Mouse (Mus musculus) ES-CJ7 (cell line): Measurements from ENCODE around the gene Scrg1.
A peak's percentile ranks its signal among the peaks of the same experiment; 100 is the strongest.

ENCODE experiments used
- DNase-seq: peaks from one replicate; pipeline ENCODE4 v3.0.0; 2011; ENCODE audit warnings: low read depth, low spot score

Gene Scrg1

DNA sequence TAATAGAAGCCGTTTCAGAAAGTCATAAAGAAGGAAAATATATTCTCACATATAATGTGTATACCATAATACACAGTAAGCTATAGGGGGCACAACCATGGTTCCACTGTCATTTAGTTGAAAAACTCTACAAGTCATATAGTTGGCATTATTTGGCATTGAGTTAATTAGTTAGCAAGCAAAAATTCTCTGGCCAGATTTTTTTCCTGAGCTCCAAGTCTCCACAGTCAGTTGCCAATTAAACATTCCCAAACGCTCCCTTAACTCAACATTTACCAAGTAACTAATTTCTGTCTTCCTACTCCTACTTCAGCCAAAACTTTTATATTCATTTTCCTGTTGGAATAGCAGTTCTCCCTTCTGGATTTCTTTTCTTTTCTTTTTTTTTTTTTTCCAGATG is 2.4 kb upstream of the Scrg1 start:
- DNase-seq, result no peak

DNA sequence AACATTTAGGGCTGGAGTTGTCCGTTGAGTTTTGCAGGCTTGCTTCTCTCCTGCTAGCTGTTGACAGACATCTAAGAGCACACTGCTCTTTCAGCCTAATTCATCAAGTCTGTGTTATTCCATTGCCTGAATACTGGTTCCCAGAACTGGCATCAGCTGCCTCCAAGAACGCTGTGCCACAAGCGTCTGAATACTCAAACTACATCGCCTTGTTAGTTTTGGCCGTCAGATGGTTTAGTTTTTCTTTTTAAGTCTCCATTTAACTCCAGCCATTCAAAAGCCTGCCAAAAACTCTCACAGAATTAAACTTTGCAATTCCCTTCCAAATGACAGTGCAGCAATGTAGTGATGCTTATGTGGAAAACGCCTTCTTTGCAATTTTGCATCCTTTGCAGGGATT is 1.4 kb downstream of the Scrg1 start:
- no peak for DNase-seq

DNA sequence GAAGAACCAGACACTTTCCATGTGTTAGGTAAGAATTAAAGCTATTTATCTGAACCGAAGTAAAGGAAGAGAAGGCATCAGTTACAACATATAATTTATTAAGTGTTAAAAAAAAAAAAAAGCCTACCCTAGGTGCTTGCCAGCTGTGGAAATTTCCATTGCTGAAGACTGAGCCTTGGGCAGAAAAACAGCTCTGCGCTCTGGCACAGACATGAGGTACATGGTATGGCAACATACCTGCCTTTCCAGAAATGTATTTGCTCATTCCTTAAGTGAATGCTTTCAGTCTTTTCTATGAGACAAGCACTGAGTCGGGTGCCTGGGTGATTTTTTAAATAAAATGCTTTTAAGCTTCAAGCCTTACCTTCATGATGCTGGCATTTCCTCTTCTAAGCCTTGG is 2.2 kb downstream of the Scrg1 start:
- DNase-seq, result no peak

DNA sequence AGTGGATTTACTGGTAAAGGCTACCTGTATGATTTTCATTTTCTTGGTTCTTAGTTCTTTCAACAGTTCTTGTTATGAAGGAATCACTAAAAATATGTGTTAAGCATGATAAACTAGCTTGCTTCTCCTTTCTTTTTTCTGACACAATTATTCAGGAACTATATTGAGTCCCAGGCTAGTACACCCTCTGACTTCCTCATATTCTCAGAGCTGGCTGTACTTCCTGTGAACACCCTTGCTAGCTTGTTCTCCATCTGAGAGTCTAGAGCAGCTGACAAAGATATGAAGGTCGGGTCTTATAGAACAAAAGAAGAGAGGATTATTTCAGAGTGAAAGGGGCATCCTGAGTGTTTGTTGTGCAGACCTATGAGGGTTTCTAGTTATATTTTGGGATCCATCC is 7.1 kb downstream of the Scrg1 start:
- DNase-seq, result no peak

DNA sequence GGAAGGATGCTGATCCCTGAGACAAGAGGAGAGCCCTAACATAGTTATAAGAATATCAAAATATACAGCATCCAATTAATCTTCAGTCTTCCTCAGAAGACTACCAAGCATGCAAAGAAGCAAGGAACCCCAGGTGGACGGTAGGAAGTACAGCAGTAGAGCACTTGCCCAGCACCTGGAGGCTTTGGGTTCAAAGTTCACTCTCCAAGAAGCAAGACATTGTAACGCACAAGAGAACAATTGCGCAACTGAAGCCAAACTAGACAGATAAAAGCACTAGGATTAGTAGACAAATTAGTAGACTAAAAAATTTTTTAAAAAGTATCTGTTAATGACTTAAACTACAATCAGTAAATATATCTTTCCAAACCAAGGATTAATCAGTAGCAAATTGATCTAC is 8.0 kb downstream of the Scrg1 start:
- no peak for DNase-seq

DNA sequence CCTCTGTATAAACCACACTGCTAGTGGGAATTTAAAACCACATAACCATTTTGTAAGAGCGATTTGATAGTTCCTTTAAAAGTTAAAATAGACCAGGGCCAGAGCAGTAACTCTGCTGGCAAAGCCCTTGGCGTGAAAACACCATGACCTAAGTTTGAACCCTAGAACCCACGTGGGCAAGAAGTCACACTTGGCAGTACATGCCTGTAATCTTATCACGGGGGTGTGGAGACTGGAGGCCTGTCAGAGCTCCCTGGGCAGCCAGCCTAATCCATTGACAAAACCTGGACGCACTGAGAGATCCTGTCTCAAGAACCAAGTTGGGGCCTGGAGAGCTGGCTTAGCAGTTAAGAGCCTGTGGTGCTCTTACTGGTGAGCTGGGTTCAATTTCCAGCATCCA is 12.9 kb downstream of the Scrg1 start:
- DNase-seq, result no peak

DNA sequence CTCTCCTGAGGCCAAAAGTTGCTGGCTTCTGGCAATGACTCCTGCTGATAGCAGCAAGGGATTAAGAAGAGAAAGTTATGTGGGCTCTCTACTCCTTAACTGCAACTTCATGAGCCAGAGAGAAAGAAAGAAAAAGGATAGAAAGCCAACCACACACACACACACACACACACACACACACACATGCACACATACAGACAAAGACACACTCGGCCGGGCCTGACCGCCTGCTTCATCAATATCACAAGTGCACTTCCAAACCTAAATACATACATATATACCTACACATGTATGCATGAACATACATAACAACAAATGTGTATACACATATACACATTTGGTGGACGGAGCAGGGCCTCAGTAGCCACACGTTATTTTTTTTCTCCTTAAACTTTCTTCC is 15.1 kb downstream of the Scrg1 start:
- no peak for DNase-seq

DNA sequence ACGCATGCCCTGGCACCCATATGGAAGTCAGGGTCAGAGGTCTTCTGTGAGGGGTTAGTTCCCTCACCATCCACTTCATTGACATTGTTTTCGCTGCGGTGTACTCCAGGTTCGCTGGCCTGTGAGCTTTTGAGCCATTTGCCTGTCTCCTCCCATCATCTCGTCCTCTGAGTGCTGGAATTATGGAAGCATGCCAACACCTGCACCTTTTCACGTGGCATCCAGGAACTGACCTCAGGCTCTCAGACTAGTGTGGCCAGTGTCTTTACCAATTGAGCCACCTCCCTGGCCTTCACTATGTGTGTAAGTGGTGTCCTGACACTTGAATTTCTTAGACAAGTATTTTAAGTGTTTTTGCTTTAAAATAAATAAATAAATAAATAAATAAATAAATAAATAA is 18.0 kb downstream of the Scrg1 start:
- no peak for DNase-seq

DNA sequence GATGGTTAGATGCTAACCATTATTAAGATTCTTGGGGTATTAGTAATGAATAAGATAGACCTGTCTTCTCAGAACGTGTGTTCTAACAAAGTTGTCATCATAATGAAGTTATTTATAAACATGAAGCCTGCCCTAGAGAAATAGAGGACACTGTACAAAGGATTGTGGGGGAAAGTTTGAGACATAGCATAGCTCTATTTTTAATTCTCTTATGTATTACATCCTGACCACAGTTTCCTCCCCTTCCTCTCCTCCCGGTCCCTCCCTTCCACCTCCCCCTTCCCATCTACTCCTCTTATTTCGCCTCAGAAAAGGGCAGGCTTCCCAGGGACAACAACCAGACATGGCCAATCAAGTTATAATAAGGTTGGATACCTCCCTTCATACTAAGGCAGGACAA is 22.7 kb downstream of the Scrg1 start:
- DNase-seq, result no peak

DNA sequence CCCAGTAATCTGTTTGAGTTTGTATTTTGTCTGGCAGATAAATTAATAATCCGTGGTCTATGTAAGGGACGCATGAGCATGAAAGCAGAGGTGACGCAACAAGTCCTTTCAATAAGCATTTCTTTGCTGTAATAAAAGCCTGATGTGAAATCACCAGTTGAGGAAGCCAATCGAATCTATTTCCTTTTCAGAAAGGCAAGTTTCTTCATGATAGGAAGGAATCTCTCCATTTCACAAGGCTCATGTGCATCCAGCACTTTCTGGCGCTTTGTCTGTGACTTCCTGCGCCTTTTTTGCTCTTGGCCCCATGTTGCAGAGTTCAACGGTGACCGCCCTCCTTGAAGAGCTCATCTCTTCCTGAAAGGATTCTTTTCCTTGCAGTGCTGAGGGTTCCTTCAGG is 24.0 kb downstream of the Scrg1 start:
- DNase-seq, result no peak

DNA sequence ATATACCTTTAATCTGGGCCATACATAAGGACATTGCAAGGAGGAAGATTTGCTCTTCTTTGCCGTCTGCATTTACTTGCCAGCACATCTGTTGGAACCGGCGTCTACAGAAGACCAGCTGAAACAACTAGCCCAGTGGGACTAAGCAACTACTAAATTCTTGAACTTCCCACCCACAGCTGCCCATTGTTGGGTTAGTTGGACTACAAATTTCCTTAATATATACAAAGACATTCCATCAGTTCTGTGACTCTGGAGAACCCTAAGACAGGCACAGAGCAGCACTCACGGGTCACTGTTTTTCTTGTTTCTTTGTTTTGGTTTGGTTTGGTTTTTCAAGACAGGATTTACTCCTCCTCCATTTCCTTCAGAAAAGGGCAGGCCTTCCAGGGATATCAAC is 24.9 kb downstream of the Scrg1 start:
- no peak for DNase-seq

DNA sequence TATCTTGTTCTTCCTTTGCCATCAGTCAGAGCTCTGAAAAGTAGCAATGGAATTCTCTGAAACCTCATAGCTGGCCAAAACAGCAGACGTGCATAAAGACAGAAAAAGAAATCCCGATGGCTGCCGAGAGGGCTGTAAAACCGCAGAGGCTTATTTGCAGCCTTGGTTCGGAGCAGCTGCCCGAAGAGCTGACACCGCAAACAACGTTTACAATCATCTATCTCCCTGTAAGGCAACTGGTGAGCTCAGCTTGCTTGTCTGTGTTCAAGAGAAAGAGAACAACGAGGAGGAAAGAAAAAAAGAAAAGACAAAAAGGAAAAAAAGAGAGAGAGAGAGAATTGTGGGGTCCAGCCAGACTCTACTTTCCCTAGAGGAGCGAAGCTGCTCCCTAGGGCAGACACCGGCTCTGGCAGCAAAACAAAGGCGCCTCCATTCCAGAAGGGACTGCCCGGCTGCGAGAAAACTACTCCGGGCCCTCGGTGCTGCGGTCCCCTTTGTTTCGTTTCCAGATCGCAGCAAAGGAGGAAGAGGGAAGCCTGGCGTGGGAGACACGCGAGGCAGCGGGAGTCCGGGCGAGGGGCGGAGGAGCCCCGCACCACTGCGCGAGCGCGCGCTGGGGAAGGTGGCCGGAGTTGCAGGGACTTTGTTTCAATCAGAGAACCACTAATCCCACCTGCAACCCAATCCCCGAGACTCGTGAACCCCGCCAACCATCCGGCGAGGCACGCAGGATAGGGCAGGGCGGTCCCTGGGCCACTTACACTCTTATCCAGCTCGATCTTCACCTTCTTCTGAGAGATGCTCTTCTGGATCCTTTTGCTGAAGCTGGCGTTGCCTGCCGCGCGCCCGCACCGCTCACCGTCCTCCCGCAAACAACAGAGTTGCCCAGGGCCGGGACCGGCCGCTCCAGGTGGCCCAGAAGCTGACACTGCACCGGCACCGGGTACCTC is 31.0 kb downstream of the Scrg1 start:
- DNase-seq, result peak; percentile 60

DNA sequence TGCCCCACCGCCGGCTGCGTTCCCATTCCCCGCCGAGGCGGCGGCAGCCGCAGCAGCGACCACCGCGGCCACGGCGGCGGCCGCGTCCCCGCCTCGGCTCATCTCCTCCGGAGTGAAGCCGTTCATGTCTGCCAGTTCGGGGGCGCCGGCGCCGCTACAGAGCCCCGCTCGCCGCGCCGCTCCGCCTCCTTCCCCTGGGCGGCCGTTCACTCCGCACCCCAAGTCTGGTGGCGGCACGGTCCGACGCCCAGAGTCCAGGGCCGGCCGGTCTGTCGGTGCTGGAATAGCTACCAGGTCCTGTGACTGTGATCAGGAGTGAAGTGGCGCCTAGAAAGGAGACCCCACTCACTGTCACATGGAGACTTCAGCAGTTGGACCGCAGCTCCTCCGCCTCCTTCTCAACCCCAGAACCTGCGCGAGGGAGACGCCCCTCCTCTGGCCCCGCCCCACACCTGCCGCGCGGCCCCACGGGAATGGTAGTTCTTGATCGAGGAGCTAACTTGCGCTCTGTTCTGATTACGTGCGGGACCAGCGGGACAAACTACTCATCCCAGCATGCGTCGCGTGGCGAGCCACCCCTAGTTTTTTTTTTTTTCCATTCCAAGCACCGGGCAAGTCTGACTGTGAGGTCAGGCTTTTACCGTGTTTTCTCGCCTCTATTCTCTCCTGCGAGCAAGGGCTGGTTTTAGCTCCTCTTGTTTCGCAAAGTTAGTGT is 31.9 kb downstream of the Scrg1 start, which contains the start of gene Sap30:
TSS of gene Sap30 (minus strand) at position 420 of the 715 bp plus-strand sequence.
- DNase-seq, result peak; percentile 100

DNA sequence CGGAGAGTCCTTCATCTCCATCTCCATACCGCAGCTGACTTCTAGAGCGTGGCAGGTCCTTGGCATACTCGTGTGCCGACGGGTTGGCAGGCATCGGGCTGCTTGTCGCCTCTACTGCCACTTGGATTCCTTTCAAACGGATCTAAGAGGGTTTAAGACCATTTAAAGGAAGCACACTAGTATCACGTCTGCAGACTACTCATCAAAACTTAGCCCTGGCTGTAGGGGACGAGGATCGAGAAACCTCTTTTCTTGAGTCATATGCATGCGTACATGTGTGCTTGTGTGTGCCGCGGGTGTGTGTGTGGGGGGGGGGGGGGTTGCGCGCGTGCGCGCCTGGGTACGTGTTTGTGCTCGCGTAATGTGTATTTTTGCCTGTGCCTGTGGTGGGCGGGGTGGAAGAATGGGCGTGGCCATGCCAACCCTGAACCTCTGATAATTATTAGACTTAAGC is 32.6 kb downstream of the Scrg1 start:
- DNase-seq, result peak; percentile 76

DNA sequence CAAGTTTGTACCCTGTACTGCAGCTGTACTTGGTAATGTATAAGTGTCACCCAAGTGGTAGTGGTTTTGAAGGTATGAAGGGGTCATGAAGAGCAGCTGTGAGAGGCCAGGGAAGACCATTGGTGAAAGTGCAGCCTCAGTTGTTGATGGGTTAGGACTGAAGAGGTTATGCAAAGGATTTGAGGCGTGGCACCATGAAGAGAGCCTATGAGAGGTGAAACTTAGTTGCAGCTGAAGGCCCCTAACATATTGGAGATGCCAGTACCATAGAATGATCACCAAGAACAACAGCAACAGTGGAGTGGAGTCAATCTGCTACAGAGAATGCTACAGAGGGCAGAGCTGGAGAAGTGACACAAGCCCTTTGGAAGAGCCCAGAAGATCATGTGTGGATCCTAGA is 33.6 kb downstream of the Scrg1 start:
- DNase-seq, result peak; percentile 73

DNA sequence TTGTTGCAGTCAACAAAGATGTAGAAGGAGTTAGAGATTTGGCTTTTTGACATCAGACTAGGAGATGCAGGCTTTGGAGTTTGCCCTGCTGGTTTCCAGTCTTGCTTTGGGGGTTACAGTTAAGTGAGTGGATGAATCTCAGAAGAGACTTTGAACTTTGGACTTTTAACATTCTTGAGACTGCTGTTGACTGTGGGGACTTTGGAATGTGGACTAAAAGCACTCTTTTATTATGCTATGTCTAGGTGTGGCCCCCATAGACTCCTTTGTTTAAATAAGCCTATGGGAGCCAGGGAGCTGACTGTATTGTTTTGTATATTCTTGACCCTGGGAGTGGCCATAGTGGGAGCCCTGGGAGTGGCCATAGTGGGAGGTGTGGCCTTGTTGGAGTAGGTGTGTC is 34.2 kb downstream of the Scrg1 start:
- peak; percentile 100 for DNase-seq

DNA sequence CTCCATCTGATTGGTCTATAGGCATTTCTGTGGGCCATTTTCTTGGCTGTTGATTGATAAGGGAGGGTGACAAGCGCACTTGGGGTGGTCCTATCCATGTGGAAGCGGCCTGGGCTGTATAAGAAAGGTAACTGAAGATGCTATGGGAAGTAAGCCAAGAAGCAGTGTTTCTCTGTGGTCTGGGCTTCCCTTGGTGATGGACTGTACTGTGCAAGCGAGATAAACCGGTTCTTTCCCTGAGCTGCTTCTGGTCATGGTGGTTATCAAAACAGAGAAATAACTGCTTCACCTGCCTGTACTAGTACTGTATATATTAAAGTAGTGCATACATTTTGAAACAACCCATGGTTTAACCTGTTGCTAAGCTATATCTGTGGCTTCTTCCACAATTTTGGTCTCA is 36.1 kb downstream of the Scrg1 start:
- DNase-seq, result no peak

DNA sequence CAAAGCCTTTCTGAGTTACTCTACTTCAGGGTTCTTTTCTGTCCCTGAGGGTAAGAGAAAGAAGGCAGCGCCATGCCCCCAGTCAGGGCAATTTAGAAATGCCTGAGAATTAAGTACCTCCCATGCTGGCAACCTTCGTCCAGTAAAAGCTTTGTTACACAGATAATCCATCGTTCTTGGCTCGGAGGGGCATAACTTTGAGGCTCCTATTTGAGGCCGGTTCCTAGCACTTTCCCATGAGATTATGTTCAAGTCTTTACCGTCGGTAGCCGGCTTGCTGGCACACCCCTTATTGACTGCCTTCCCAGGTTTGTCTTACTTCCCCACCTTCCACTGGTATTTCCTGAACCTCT is 42.7 kb downstream of the Scrg1 start:
- no peak for DNase-seq

DNA sequence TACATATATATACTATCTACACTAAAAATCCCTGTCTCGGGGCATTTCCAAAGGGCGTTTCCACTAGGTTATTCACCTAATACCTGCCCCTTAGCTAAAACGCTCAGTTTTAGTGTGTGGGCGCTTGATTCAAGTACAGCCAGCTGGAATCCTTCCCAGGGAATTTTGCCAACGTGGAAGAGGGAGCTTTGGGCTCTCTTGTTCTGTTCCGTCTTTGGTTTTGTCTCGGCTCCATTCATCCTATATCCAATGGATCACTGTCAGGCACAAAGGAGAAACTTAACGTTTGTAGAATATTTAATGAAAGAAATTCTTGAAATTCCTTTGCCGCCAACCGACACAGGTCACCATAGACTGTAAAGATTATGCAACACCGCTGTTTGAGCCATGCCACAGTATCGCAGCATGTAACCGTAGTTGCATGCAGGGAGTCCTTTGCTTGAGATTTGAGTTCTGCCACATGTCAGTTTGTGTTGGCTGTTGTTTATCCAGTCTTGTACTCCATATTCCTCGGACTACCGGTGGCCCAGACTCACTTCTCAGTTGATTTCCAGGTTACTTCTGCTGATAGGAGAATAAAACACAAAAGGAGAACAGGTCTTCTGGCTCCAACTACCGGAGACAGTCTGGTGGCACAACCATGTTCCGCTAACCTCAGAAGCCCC is 43.3 kb downstream of the Scrg1 start:
- peak; percentile 74 for DNase-seq

DNA sequence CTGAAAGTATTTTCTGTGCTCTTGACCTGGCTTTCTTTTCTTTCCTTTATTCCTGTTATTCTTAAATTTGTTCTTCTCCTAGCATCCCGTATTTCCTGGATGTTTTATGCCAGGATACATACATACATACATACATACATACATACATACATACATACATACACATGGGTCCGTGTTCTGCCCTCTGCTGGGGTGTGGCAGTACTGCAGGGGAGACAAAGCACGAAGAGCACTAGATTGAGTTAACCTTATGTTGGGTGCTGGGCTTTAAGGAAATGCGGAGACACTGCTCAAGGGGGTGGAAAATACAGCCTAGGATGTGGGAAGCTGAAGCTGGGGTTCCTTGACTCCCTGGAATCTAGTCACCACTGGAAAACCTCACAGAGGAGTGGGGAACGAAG is 47.9 kb downstream of the Scrg1 start:
- DNase-seq, result peak; percentile 87

DNA sequence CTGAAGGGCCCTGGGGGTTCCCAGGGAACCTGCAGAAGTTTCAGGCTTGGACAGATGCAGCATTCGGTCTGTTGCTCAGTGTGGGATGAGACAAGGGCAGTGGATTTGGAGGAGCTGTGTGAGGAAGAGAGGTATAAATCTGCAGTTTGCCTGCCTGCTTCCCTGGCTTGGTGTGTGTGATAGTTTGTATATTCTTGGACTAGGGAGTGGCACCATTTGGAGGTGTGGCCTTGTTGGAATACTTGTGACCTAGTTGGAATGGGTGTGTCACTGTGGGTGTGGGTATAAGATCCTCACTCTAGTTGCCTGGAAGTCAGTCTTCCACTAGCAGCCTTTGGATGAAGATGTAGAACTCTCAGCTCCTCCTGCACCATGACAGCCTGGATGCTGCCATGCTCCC is 49.8 kb downstream of the Scrg1 start:
- peak; percentile 58 for DNase-seq

DNA sequence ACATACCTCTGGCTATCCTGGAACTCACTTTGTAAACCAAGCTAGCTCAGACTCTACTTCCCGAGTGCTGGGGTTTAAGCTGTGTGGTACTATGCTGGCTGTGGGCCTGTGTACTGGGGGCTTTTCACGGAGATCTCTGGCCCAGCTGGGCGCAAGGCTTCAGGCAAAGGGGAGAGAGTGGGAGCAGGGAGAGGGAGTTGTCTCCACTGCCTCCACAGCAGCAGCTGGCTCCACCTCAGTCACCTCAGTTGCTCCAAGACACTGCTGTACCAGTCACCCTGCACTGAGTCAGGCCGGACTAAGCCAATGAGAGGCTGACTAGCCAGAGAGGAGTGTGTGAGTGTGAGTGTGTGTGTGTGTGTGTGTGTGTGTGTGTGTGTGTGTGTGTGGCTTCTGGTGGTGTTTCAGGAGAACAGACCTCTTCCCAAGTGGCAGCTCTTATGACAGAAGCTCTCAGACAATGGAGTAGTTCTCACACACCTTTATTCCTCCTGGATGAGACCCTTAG is 51.9 kb downstream of the Scrg1 start:
- DNase-seq, result no peak
